Mouse (Mus musculus) 416B (cell line): ENCODE data around the gene Tnnt1.

Experiments
- DNase-seq: peaks from one replicate; pipeline ENCODE4 v3.0.0; 2011; ENCODE audit warnings: low read depth

The Tnnt1 gene

GRCm38 (mm10) chr7:4521231-4522003 lies 5.2 kb upstream of the Tnnt1 start:
- no peak for DNase-seq

DNA sequence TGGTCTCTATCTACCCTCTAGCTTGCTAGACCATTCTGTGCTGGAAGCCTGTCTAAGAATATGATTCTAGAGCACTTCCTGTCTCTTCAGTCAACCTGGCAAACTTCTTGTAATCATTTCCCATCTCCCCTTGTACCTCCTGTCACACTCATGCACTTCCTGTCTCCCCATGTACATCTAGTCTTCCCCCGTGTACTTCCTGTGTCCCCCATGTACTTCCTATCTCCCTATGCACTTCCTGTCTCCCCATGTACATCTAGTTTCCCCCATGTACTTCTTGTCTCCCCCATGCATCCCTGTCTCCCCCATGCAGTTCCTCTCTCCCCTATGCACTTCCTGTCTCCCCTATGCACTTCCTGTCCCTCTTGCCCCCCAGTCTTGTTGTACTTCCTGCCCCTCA lies 2.3 kb upstream of the Tnnt1 start:
- DNase-seq = peak; percentile 38

DNA sequence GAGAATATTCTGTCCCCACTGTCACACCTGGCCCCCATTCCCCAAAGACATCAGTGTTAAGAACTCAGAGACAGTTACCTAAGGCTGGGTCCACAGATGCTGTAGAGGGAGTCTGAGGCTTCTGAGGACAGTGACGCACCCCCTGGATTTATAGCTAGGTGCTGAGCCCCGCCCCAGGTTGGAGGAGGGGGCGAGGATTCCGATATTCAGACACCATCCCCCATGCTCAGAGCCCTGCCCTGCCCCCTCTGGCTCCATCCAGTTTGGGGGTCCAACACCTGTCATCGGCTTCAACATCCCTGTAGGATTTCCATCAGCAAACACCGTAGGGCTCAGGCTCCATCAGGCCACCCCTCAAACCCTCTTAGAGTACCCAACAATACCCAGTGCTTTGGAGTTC lies 329 bp downstream of the Tnnt1 start:
- DNase-seq = no peak

- no peak for DNase-seq
Observed at GRCm38 (mm10) chr7:4513829-4514712, 2.1 kb downstream of the Tnnt1 start.

DNA sequence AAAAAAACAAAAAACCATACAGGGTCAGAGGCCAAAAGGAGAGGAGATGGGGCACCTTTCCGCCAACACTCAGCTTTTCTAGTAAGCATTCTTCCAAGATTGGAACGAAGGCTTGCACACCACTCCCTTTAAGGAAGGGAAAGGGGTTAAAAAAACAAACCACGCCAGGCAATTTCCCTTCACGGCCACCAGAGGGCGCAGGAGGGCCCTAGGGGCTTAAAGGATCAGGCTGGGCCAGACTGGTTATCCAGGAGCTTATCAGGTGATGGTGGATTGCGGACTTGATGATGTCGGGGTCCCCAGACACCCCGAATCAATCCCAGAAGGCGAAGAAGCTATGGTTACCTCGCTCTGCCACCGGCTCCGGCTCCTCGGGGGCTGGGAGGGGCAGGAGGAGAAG lies 2.9 kb downstream of the Tnnt1 start:
- DNase-seq = peak; percentile 81

- no peak for DNase-seq
Observed at GRCm38 (mm10) chr7:4511489-4512224, 4.5 kb downstream of the Tnnt1 start.

DNA sequence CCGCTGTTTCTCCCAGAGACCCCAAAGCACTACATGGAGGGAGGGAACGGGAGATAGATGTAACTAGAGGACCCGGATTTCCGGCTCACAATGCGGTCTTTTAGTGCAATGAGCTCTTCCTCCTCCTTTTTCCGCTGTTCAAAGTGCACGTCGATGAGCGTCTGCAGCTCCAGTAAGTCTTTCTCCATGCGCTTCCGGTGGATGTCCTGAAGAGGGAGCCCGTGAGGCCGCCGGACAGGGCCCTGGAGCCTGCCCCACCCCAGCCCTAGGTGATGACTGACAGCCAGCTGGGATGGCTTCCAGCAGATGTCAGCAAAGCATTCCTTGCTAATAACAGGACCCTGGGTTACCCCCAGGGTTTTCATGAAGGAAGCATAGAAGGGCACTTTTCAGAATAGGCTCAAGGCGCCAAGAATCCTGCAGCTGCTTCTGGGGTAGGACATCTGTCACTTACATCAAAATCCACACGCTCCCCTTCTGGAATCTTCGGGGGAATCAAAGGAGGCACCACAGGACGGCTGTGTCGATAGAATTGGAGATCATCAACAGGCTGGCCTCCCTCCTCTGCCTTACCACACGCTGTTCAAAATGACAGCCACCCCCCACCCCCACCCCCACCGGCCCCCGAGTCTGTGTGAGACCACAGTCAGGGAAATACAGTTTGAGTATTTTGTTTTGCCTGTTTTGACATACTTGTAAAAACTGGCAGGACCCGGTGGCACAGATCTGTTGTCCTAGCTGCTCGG lies 6.1 kb downstream of the Tnnt1 start:
- DNase-seq = peak; percentile 79

GRCm38 (mm10) chr7:4508739-4509116 lies 7.5 kb downstream of the Tnnt1 start:
- DNase-seq = peak; percentile 47

GRCm38 (mm10) chr7:4508062-4508738 lies 8.0 kb downstream of the Tnnt1 start:
- no peak for DNase-seq

- DNase-seq = no peak
Observed at GRCm38 (mm10) chr7:4507220-4507619, 9.0 kb downstream of the Tnnt1 start.

DNA sequence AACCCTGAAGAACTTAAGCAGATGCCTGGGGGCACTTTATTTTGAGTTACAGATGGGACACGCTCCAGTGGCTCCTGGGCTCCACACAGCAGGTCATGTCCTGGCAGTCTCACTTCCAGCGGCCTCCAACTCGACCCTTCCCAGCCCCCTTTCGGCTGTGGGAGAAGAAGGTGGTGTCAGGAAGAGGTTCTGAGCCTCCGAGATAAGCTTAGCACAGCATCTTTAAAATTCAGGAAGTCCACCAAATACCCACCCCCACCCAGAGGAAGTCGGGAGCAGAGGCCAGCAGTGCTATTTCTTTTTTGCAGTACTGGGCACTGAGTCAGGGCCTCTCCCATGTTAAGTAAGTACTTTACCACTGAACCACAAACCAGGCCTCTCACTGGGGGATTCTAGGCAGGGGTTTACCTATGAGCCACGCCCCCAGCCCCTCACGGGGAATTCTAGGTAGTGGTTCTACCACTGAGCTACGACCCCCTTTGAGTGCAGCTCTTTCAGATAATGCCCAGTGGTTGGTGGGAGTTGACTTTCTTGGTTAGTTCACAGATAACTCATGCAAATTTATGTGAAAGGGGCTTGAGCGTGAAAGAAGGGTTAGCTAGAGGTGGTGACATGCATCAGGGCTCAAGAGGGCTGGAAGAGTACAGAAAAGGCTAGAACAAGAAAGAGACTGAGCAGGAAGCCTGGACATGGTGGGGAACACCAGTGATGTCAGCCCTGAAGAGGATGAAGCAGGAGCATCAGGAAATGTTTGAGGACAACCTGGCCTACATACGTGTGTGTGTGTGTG lies 11.3 kb downstream of the Tnnt1 start:
- DNase-seq = peak; percentile 82

GRCm38 (mm10) chr7:4503858-4504257 lies 12.3 kb downstream of the Tnnt1 start:
- no peak for DNase-seq

DNA sequence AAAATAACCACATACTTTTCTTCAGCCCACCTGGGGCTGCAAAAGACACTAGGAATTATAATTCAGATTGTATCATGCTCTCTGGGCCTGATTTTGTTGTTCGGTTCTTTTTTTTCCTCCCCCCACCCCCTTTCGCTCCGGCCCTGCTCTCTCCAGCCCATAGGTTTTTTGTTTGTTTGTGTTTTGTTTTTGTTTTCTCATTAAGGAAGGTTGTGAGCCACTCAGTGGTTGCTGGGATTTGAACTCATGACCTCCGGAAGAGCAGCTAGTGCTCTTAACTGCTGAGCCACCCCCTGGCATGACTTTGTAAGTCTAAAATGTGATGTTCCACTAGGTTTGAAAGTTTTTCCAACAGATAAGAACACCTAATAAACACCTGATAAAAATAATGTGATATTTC lies 13.1 kb downstream of the Tnnt1 start:
- DNase-seq = no peak

- DNase-seq = peak; percentile 91
Observed at GRCm38 (mm10) chr7:4502421-4503090, 13.6 kb downstream of the Tnnt1 start.

GRCm38 (mm10) chr7:4501558-4502397 lies 14.4 kb downstream of the Tnnt1 start, which contains the start of gene Ppp1r12c:
Gene Ppp1r12c (minus strand): TSS chr7:4501680.
- DNase-seq = peak; percentile 93

DNA sequence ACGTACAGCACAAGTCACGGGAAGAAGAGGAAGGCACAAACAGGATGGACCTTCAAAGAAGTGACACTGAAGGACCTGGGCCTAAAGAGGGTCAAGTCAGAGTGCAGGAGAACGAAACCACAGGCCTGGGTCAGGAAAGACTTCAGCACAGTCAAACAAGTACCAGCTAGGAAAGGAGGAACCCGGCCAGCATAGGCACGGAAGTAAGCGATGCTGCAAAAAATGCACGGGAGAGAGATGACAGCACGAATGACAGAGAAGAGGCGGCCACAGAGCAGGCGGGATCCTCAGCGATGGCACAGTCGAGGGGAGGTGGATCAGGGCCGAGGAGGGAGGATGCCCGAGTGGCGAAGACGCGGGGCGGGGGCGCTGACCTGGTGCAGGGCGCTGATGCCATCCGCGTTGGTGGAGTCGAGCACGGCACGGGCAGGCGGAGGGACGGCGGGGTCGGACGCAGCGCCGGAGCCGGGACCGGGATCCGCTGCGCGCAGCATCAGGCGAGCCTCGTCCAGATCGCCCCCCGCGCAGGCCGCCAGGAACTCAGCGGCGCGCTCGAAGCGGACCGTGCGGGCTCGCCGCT lies 15.2 kb downstream of the Tnnt1 start:
- DNase-seq = peak; percentile 67

DNA sequence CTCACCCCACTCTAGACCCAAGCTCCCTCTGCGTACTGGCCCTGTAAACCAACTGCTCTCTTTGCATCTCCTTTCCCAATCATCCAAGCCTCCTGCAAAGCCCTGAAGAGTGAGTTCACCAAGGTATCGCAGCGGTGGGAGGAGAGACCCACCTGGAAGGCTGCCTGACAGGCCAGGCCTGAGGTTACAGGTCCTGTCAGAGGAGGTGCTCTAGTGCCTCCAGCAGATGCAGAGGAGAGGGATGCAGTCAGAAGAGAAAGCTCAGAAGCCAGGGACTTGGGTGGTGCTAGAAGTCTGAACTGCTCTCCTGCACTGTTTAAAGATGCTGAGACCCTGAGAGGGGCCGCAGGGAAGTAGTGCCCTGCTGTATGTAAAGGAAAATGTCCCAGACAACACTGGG lies 17.1 kb downstream of the Tnnt1 start:
- no peak for DNase-seq

DNA sequence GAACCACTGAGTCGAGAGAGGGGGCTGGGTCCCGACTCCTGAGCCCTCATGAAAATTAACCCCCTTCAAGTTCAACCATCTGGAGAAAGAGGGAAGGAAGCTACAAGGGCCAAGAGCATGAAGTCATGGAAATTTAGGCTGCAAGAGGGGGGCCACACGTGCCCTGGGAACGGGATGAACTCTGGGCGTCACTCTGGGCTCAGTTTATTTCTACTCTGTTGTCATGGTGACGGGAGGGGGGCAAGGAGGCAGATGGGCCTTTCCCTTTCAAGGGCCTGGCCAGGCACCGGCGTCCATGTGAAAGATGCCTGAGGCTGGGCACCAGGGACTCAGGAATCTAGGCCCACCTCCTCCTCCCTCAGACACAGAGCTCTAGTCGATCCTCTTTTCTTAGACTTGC lies 17.9 kb downstream of the Tnnt1 start:
- no peak for DNase-seq
